Mouse (Mus musculus): ENCODE results near the gene Hhipl1. TPM values are rescaled to one million over a fixed set of nuclear protein-coding genes. Genes with fewer than 3 reads are reported as not detected.

The Hhipl1 gene
- polyA plus RNA-seq, 1 experiment from 2014 or later = 2.3 TPM

DNA sequence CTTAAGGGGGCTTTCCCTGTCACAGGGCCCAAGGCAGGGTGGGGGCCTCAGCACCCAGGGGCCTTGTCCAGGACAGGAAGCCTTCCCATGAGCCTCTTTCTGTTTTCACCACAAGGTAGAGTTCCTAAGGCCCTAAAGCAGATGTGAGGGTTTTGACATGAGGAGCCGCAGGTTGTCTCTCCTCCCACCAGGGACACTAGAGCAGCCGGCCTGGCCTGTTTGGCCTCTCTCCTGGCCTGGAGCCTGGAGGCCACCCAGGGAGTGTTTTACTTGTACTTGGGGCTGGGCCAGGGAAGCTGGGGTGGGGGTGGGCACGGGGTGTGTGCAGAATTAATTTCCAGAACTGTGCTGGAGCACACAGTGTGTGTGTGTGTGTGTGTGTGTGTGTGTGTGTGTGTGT lies 59.3 kb downstream of the Hhipl1 start:
- Histone ChIP-seq H3K27me3 (replicated peaks; ENCODE audit: control insufficient read depth, insufficient read depth, low read length) (no peaks in the 10 kb centered on the region), H3K4me2 (ENCODE audit: low read length) (no peak overlapping the region), H3K27ac (ENCODE audit: low read length) (no peak overlapping the region), H3K4me1 (replicated peaks; ENCODE audit: control insufficient read depth, insufficient read depth, low read length) (peaks cover 8% of the 10 kb centered on the region), H3K36me3 (ENCODE audit: control insufficient read depth, insufficient read depth) (no peaks in the 10 kb centered on the region), H3K9me3 (ENCODE audit: control insufficient read depth, low read length) (no peaks in the 10 kb centered on the region), H3K9ac (replicated peaks; ENCODE audit: low read depth, low read length) (no peak overlapping the region), H3K4me3 (replicated peaks; ENCODE audit: low read length) (no peak overlapping the region)
- WGBS = 15% methylated on average over 3 of the region's 3 CpGs
- ATAC-seq = no peak; the same call in 1 of the 2 replicates

DNA sequence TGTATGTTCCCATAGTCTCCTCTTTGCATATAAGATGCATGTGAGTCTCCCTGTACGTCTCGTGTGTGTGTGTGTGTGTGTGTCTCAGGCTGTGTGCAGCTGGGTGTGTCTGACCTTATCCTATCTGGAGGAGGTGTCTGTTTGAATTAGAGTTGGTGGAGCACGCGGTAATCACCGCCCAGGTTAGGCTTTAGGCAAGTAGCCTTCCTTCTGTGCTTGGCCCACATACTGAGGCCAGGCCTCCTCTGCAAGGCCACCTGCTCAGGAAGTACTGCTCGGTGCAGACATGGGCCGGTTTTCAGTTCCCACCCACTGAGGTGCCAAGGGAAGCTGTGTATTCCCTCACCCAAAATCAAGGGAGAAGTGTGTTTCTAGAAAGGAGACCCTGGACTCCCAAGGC lies 59.8 kb downstream of the Hhipl1 start:
- H3K4me1 ChIP-seq (replicated peaks; ENCODE audit: control insufficient read depth, insufficient read depth, low read length) = peaks cover 8% of the 10 kb centered on the region
- no peak overlapping the region for H3K27ac ChIP-seq (ENCODE audit: low read length)
- no peaks in the 10 kb centered on the region for H3K36me3 ChIP-seq (ENCODE audit: control insufficient read depth, insufficient read depth)
- no peak overlapping the region for H3K4me3 ChIP-seq (replicated peaks; ENCODE audit: low read length)
- H3K27me3 ChIP-seq (replicated peaks; ENCODE audit: control insufficient read depth, insufficient read depth, low read length) = no peaks in the 10 kb centered on the region
- no peaks in the 10 kb centered on the region for H3K9me3 ChIP-seq (ENCODE audit: control insufficient read depth, low read length)
- ATAC-seq = no peak
- H3K9ac ChIP-seq (replicated peaks; ENCODE audit: low read depth, low read length) = no peak overlapping the region
- H3K4me2 ChIP-seq (ENCODE audit: low read length) = no peak overlapping the region
- WGBS = 79% methylated on average over 7 of the region's 7 CpGs

DNA sequence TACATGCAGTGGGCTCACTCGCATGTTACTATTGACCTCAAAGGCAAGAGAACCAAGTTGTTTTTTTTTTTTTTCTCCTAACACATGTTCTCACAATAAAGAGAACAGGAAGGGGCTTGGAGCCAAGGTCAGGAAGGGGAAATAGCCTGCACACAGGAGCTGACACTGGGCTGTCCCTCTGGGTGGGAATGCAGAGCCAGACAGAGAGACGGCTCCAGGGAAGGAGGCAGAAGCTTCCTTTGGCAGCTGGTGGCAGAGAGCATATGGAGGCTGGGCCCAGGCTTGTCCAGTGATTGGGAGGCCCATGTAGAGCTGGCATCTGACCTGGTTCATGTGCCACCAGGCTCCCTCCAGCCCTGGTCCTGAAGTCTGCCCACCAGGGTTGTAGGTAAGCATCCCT lies 61.8 kb downstream of the Hhipl1 start:
- Histone ChIP-seq H3K27me3 (replicated peaks; ENCODE audit: control insufficient read depth, insufficient read depth, low read length) (no peaks in the 10 kb centered on the region), H3K9ac (replicated peaks; ENCODE audit: low read depth, low read length) (no peak overlapping the region), H3K4me1 (replicated peaks; ENCODE audit: control insufficient read depth, insufficient read depth, low read length) (peaks cover 8% of the 10 kb centered on the region), H3K4me2 (ENCODE audit: low read length) (no peak overlapping the region), H3K27ac (ENCODE audit: low read length) (no peak overlapping the region), H3K4me3 (replicated peaks; ENCODE audit: low read length) (no peak overlapping the region), H3K9me3 (ENCODE audit: control insufficient read depth, low read length) (no peaks in the 10 kb centered on the region), H3K36me3 (ENCODE audit: control insufficient read depth, insufficient read depth) (no peaks in the 10 kb centered on the region)
- 80% methylated on average over 2 of the region's 2 CpGs for WGBS
- no peak for ATAC-seq

DNA sequence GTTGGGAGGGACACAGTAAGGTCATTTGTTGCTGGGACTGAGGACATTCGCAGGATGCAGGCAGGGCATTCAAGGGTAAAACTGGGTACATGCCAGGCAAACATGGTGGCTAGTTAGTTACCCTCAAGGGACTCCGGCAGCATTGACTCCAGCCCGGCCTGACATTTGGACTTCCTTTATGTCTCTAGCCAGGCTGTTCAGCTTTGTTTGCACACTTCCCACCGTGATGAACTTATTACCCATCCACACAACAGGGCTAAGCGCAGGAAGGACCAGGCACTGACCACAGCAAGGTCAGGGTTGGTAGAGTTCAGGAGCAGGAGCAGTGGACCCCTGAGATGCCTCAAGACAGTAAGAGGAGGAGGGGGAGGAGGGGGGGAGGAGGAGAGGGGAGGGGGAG lies 62.9 kb downstream of the Hhipl1 start:
- no peak overlapping the region for H3K27ac ChIP-seq (ENCODE audit: low read length)
- H3K4me2 ChIP-seq (ENCODE audit: low read length) = no peak overlapping the region
- no peak for ATAC-seq
- no peak overlapping the region for H3K4me3 ChIP-seq (replicated peaks; ENCODE audit: low read length)
- no peak overlapping the region for H3K9ac ChIP-seq (replicated peaks; ENCODE audit: low read depth, low read length)
- WGBS = 60% methylated on average over 5 of the region's 5 CpGs
- H3K36me3 ChIP-seq (ENCODE audit: control insufficient read depth, insufficient read depth) = no peaks in the 10 kb centered on the region
- no peaks in the 10 kb centered on the region for H3K27me3 ChIP-seq (replicated peaks; ENCODE audit: control insufficient read depth, insufficient read depth, low read length)
- no peaks in the 10 kb centered on the region for H3K9me3 ChIP-seq (ENCODE audit: control insufficient read depth, low read length)
- peaks cover 7% of the 10 kb centered on the region for H3K4me1 ChIP-seq (replicated peaks; ENCODE audit: control insufficient read depth, insufficient read depth, low read length)

DNA sequence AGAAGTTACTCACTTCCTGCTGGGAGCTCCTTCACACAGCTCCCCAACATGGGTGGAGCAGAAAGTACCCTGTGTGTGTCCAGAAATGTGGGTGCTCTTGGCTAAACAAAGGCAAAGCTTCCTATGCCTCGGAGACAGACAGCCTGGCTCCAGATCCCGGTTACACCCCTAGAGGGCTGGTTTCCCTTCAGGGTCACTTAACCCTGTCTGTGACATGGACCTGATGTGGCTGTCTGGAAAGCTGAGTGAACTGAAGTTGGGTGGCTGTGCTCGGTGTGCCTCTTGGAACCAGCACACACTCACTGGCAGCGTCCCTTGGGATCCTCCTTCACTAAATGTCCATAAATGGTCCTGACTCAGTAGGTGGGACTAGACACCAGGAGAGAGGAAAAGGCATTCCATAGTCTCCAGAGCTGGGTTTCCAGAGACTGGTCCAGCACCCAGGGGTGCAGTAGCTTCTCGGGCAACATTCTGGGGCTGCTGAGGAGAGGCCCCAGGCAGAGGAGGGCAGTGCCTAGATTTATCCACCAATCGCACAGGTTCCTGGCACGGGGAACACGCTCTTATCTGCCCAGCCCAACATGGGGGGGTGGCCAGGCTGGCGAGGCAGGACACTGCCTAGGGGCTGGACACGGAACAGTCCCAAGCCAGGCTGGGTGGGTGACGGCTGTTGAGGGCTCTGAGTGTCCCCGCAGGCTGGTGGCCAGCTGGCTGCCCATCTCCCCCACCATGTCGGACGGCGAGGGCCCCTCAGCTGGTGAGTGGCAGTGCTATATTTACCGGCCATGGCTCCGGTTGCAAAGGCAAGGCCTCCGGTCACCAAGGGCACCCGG lies 64.7 kb downstream of the Hhipl1 start, which contains the start of gene Eml1:
Gene Eml1 (plus strand): TSS at position 362 of the 833 bp plus-strand sequence.
- no peak within 1 kb of the TSS for H3K4me2 ChIP-seq (ENCODE audit: low read length)
- H3K27ac ChIP-seq (ENCODE audit: low read length) = no peak within 1 kb of the TSS
- H3K27me3 ChIP-seq (replicated peaks; ENCODE audit: control insufficient read depth, insufficient read depth, low read length) = no peaks in the 10 kb centered on the region
- H3K36me3 ChIP-seq (ENCODE audit: control insufficient read depth, insufficient read depth) = no peaks in the 10 kb centered on the region
- no peaks in the 10 kb centered on the region for H3K4me1 ChIP-seq (replicated peaks; ENCODE audit: control insufficient read depth, insufficient read depth, low read length)
- no peaks in the 10 kb centered on the region for H3K9me3 ChIP-seq (ENCODE audit: control insufficient read depth, low read length)
- 82% methylated on average over 19 of the region's 19 CpGs for WGBS
- no peak within 1 kb of the TSS for H3K4me3 ChIP-seq (replicated peaks; ENCODE audit: low read length)
- H3K9ac ChIP-seq (replicated peaks; ENCODE audit: low read depth, low read length) = no peak within 1 kb of the TSS
- no peak for ATAC-seq

DNA sequence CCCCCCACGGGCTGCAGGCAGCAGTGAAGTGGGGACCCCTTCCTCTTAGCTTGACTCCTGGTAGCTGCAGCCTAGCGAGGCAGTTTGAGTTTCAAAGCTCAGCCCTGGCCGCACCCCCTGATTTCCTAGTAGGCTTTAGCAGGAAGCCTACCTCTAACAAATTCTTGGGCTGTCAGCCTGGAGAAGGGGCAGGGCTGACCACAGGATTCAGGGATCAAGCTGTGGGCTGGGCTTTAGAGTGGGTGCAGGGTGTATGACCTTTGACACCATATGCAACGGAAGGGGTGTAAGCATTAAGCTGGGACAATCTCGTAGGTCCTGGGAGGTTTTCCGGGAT lies 65.3 kb downstream of the Hhipl1 start:
- Histone ChIP-seq H3K4me1 (replicated peaks; ENCODE audit: control insufficient read depth, insufficient read depth, low read length) (no peaks in the 10 kb centered on the region), H3K9me3 (ENCODE audit: control insufficient read depth, low read length) (no peaks in the 10 kb centered on the region), H3K36me3 (ENCODE audit: control insufficient read depth, insufficient read depth) (no peaks in the 10 kb centered on the region), H3K4me3 (replicated peaks; ENCODE audit: low read length) (no peak overlapping the region), H3K9ac (replicated peaks; ENCODE audit: low read depth, low read length) (no peak overlapping the region), H3K4me2 (ENCODE audit: low read length) (no peak overlapping the region), H3K27me3 (replicated peaks; ENCODE audit: control insufficient read depth, insufficient read depth, low read length) (no peaks in the 10 kb centered on the region), H3K27ac (ENCODE audit: low read length) (no peak overlapping the region)
- ATAC-seq = no peak
- WGBS = 77% methylated on average over 6 of the region's 6 CpGs

DNA sequence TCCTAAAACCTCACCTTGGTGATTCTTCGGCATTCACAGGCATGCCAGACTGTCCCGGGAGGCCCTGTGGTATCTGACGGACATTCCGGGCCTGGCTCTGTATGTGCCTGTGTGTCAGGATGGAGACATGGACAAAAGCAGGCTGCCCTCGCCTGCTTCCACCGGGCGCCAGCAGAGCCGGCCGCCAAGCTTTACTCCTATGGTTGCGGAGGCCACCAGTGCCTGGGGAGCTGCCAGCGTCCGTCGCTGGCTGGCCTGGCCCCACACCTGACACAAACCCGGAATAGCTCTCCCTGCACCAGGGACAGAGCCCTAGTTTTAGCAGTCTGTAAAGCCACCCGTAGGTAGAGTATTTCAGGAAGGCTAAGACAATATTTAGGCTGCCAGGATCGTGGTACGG lies 66.2 kb downstream of the Hhipl1 start:
- H3K9me3 ChIP-seq (ENCODE audit: control insufficient read depth, low read length) = no peaks in the 10 kb centered on the region
- H3K4me2 ChIP-seq (ENCODE audit: low read length) = no peak overlapping the region
- WGBS = 66% methylated on average over 17 of the region's 17 CpGs
- no peak overlapping the region for H3K9ac ChIP-seq (replicated peaks; ENCODE audit: low read depth, low read length)
- H3K36me3 ChIP-seq (ENCODE audit: control insufficient read depth, insufficient read depth) = no peaks in the 10 kb centered on the region
- H3K4me3 ChIP-seq (replicated peaks; ENCODE audit: low read length) = no peak overlapping the region
- ATAC-seq = no peak
- no peak overlapping the region for H3K27ac ChIP-seq (ENCODE audit: low read length)
- H3K27me3 ChIP-seq (replicated peaks; ENCODE audit: control insufficient read depth, insufficient read depth, low read length) = no peaks in the 10 kb centered on the region
- H3K4me1 ChIP-seq (replicated peaks; ENCODE audit: control insufficient read depth, insufficient read depth, low read length) = no peaks in the 10 kb centered on the region

DNA sequence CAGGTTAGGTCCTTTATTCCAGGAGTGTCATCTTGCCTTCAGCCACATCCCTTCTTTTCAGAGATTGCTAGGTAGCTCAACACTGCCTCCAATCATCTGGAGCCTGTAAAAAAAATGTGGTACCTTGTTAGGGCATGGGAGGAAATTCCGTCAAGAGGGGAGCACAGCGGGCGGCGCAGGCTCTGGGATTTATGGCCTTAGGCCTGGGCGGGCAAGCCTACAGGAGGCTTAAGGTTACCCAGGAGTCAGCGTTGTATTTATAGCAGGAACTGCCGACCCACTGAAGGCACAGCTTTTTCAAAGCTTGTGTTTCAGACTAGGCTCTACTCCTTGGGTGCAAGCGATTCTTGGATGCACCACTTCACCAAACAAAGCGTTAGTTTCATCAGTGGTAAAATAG lies 67.5 kb downstream of the Hhipl1 start:
- Histone ChIP-seq H3K4me2 (ENCODE audit: low read length) (no peak overlapping the region), H3K4me1 (replicated peaks; ENCODE audit: control insufficient read depth, insufficient read depth, low read length) (no peaks in the 10 kb centered on the region), H3K9ac (replicated peaks; ENCODE audit: low read depth, low read length) (no peak overlapping the region), H3K9me3 (ENCODE audit: control insufficient read depth, low read length) (no peaks in the 10 kb centered on the region), H3K27me3 (replicated peaks; ENCODE audit: control insufficient read depth, insufficient read depth, low read length) (no peaks in the 10 kb centered on the region), H3K4me3 (replicated peaks; ENCODE audit: low read length) (no peak overlapping the region), H3K36me3 (ENCODE audit: control insufficient read depth, insufficient read depth) (no peaks in the 10 kb centered on the region), H3K27ac (ENCODE audit: low read length) (no peak overlapping the region)
- no peak for ATAC-seq
- WGBS = 79% methylated on average over 9 of the region's 9 CpGs

DNA sequence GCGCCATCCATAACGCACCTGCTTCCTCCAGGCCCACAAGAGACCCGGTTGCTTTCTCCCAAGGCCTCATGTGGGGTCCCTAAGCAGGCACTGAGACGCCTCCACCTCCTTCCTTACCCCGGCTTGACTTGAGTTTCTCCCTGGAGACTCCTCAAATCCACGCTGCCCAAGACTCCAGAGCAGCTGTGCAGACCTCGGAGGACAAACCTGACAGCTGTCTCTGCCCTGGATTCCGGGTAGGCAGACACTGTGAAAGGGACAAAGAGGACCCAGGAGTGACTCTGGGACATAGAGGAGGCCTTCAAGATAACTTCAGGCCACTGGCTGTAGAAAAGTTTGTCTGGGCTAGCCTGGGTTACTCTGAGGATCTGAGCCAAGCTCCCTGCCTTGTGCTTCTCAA lies 68.6 kb downstream of the Hhipl1 start:
- no peaks in the 10 kb centered on the region for H3K9me3 ChIP-seq (ENCODE audit: control insufficient read depth, low read length)
- no peak overlapping the region for H3K9ac ChIP-seq (replicated peaks; ENCODE audit: low read depth, low read length)
- no peak overlapping the region for H3K4me3 ChIP-seq (replicated peaks; ENCODE audit: low read length)
- no peak overlapping the region for H3K27ac ChIP-seq (ENCODE audit: low read length)
- no peak for ATAC-seq
- H3K27me3 ChIP-seq (replicated peaks; ENCODE audit: control insufficient read depth, insufficient read depth, low read length) = no peaks in the 10 kb centered on the region
- H3K36me3 ChIP-seq (ENCODE audit: control insufficient read depth, insufficient read depth) = no peaks in the 10 kb centered on the region
- no peaks in the 10 kb centered on the region for H3K4me1 ChIP-seq (replicated peaks; ENCODE audit: control insufficient read depth, insufficient read depth, low read length)
- no peak overlapping the region for H3K4me2 ChIP-seq (ENCODE audit: low read length)
- WGBS = 87% methylated on average over 8 of the region's 8 CpGs

Measured in forebrain, embryonic 16.5 days (tissue).